Mouse (Mus musculus): Measurements from ENCODE around the gene S1pr1.

DNA sequence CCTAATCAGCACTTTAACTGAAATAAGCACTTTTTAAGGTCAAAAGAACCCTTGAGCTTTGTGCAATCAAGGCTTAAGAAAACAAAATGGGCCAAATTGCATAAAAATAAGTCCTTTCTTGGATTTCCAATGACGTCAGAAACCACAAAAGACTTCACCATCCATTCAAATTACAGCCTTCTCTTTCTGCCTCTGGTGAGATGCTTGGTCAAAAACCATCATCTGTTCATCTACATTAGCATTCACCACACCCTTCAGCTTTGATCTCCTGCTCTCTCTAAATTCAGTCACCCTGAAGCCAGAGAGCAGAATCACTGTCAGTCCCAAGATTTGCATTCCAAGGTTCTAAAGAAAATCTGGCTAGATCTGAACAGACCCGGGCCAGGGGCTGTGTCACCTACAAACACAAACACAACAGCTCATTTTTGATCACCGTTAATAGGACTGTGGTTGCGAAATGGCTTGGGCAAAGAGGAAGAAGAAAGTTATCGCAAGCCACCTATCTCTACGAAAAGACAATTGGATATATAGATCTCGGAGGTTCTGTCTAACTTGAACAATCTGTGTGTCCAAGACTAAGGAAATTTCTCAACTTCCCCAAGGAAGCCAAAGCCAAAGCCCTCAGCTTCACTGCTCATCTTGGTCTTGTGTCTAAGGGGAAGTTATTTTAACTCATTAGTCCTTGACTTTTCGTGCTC is 19.5 kb downstream of the S1pr1 start:
- TF ChIP-seq CTCF (IDR thresholded peaks at IDR 0.05; ENCODE audit: low read depth), result no peak
- 0 out of 2 replicates have a peak, but pooled peaks have one; percentile 9 for TF ChIP-seq EP300 (IDR thresholded peaks at IDR 0.05; ENCODE audit: low read depth)
